Mouse (Mus musculus) testis, adult 2 months (tissue): Measurements from ENCODE around the gene Gm10282.

ENCODE experiments used
- CTCF ChIP-seq: fragments of 200-500 bp; IDR thresholded peaks from 2 replicates; pipeline ENCODE4 v1.5.1; 2012; ENCODE audit warnings: low read depth, mild to moderate bottlenecking, inconsistent platforms, low read length, moderate library complexity; ENCODE audit not compliant: control insufficient read depth, insufficient read depth, insufficient replicate concordance
- POLR2A ChIP-seq: fragments of 200-500 bp; IDR thresholded peaks from 2 replicates; pipeline ENCODE4 v1.6.1; 2012; ENCODE audit warnings: low read depth, mild to moderate bottlenecking, inconsistent platforms, low read length, moderate library complexity; ENCODE audit not compliant: control insufficient read depth

- TF ChIP-seq CTCF, result no peak
- no peak for TF ChIP-seq POLR2A
These were observed 45.2 kb downstream of the Gm10282 start for GRCm38 (mm10) chr8:72259862-72260261.
